ENCODE assay signal across 8 mouse cellular contexts in genomic region chr9:120433747-120434146, GRCm38 (mm10). TPM values are rescaled to one million over a fixed set of nuclear protein-coding genes. Genes with fewer than 3 reads are reported as not detected.
DNase-seq lines count a peak whose midpoint lies in the region; ATAC-seq and TF ChIP-seq lines count a peak whose summit lies in the region.

No protein-coding gene starts in this region.

- no peak overlapping the region for H3K4me3 ChIP-seq in cortical plate, adult 2 months (ENCODE audit: insufficient read depth, low read length)
- H3K4me3 ChIP-seq in lung, embryonic 14.5 days (ENCODE audit: low read depth, low read length): no peak overlapping the region
- H3K4me3 ChIP-seq in olfactory bulb, adult 2 months (ENCODE audit: insufficient read depth, low read depth, low read length): no peak overlapping the region

- no peak overlapping the region for H3K4me2 ChIP-seq in lung, embryonic 14.5 days

- no peaks in the 10 kb centered on the region for H3K36me3 ChIP-seq in lung, embryonic 14.5 days (ENCODE audit: insufficient read depth)

- no peaks in the 10 kb centered on the region for H3K4me1 ChIP-seq in cortical plate, adult 2 months (ENCODE audit: control insufficient read depth, insufficient read depth, low read length)
- H3K4me1 ChIP-seq in lung, embryonic 14.5 days (ENCODE audit: insufficient read depth): no peaks in the 10 kb centered on the region
- H3K4me1 ChIP-seq in olfactory bulb, adult 2 months (ENCODE audit: control insufficient read depth, insufficient read depth, low read length): no peaks in the 10 kb centered on the region

- TF ChIP-seq POLR2A in cortical plate, adult 2 months (IDR thresholded peaks at IDR 0.05; ENCODE audit: extremely low read depth, insufficient read depth, low read length): no peak
- no peak for TF ChIP-seq POLR2A in olfactory bulb, adult 2 months (IDR thresholded peaks at IDR 0.05; ENCODE audit: insufficient read depth, low read depth, low read length)

- H3K9ac ChIP-seq in lung, embryonic 14.5 days: no peak overlapping the region

- TF ChIP-seq CTCF in cortical plate, adult 2 months (IDR thresholded peaks at IDR 0.05; ENCODE audit: extremely low read depth, insufficient read depth, low read length): peak; percentile 96
- TF ChIP-seq CTCF in lung, embryonic 14.5 days (IDR thresholded peaks at IDR 0.05; ENCODE audit: low read depth): peak; percentile 98
- peak; percentile 50 for TF ChIP-seq CTCF in olfactory bulb, adult 2 months (IDR thresholded peaks at IDR 0.05; ENCODE audit: insufficient read depth, low read depth, low read length)

- H3K27me3 ChIP-seq in lung, embryonic 14.5 days (ENCODE audit: insufficient read depth, low read length): no peaks in the 10 kb centered on the region

- H3K9me3 ChIP-seq in lung, embryonic 14.5 days (ENCODE audit: low read depth, low read length): no peaks in the 10 kb centered on the region

- intact Hi-C loops in gastrocnemius, postnatal 36 days (cut with DNase I): loop anchor here (1.0 to 10.0 kb wide), 2 partner anchors 63 to 151 kb away; no protein-coding TSS in a partner anchor

- DNase-seq in CD4-positive, CD25-positive, alpha-beta regulatory T cell, adult 2 months (ENCODE audit: low read depth, low spot score): peak; percentile 84
- peak; percentile 44 to 76 for DNase-seq in adrenal gland, adult (ENCODE audit: inconsistent age in 2 of 2, low spot score in 1 of 2)
- peak; percentile 30 to 51 for DNase-seq in gastrocnemius, postnatal 36 days
- DNase-seq in kidney, adult 8-10 months: peak; percentile 72 to 74
- peak; percentile 87 for DNase-seq in lung, embryonic 14.5 days
- peak; percentile 82 for DNase-seq in thymus, postnatal 0 days (ENCODE audit: low spot score)

- H3K27ac ChIP-seq in cortical plate, adult 2 months (ENCODE audit: insufficient read depth, low read length): no peak overlapping the region
- no peak overlapping the region for H3K27ac ChIP-seq in lung, embryonic 14.5 days (ENCODE audit: low read depth)
- no peak overlapping the region for H3K27ac ChIP-seq in olfactory bulb, adult 2 months (ENCODE audit: insufficient read depth, low read depth, low read length)

- 25% methylated on average over 8 of the region's 8 CpGs for WGBS in lung, embryonic 14.5 days
- WGBS in olfactory bulb, adult 2 months: 31% methylated on average over 8 of the region's 8 CpGs

- peak; percentile 56; the same call in 1 of the 2 replicates for ATAC-seq in lung, embryonic 14.5 days (ENCODE audit: insufficient read depth)

RNA-seq across cellular contexts. Expression of gene Eif1b, which starts 58.3 kb away (rescaled TPM):
- polyA plus RNA-seq in cortical plate, adult 2 months (2012; rRNA removed): 147 and 149 TPM in 2 replicates
- 10 to 100 TPM; 27.1 to 36.4 TPM for total RNA-seq in gastrocnemius, postnatal 36 days (2021)
- 195 and 196 TPM in 2 replicates for polyA plus RNA-seq in lung, embryonic 14.5 days (2014; fragmentation: Nextera tagmentation; extraction: Ambion mirVana)
- not detected in 2 replicates for polyA plus RNA-seq in olfactory bulb, adult 2 months (2012; ENCODE audit: insufficient read depth, insufficient read length, low replicate concordance, missing spikeins)
- 262 and 286 TPM in 2 replicates for polyA plus RNA-seq in thymus, postnatal 0 days (2015; fragmentation: Nextera tagmentation; extraction: Ambion mirVana)

Comparison
In these comparisons a context has a peak if more than half of its experiments do, and no peak if none do; other contexts are left out.
1. RNA of gene Eif1b, which starts 58.3 kb away (polyA plus RNA-seq): 262 to 286 TPM in thymus, postnatal 0 days, 195 to 196 TPM in lung, embryonic 14.5 days and 147 to 149 TPM in cortical plate, adult 2 months; not detected in olfactory bulb, adult 2 months; every median in the first group is over 100 times any median in the second.
2. Peak in every context shown above with its lines, with median percentiles within 50 percentile points of each other: DNase-seq and CTCF ChIP-seq.